Mouse (Mus musculus): ENCODE results near the gene Efna4.

- TF ChIP-seq CTCF (IDR thresholded peaks at IDR 0.05; ENCODE audit: control insufficient read depth, insufficient read depth, insufficient read length) = no peak
- no peak for TF ChIP-seq MYOG (IDR thresholded peaks at IDR 0.05; ENCODE audit: control insufficient read depth, extremely low read depth, insufficient read length)
- no peak for TF ChIP-seq MAX (IDR thresholded peaks at IDR 0.05)
- TF ChIP-seq USF1 (IDR thresholded peaks at IDR 0.05; ENCODE audit: low read depth) = no peak
- TF ChIP-seq FOSL1 (IDR thresholded peaks at IDR 0.05; ENCODE audit: insufficient read depth, low read length, poor library complexity, severe bottlenecking) = no peak
- no peak for TF ChIP-seq MYOD1 (IDR thresholded peaks at IDR 0.05; ENCODE audit: control insufficient read depth, insufficient read length, low read depth)
These were observed 11.4 kb upstream of the Efna4 start for GRCm38 (mm10) chr3:89348911-89349868.

Data from C2C12 (cell line).